ENCODE assay signal across 10 mouse cellular contexts in genomic region chr15:100167791-100168190, GRCm38 (mm10). TPM values are rescaled to one million over a fixed set of nuclear protein-coding genes. Genes with fewer than 3 reads are reported as not detected.
DNase-seq lines count a peak whose midpoint lies in the region; ATAC-seq and TF ChIP-seq lines count a peak whose summit lies in the region.
"Had no signal": no experiment of that assay in that cellular context is flagged by ENCODE, and none has a peak within 500 bp of the region (broad histone marks: within the 10 kb centered on the region; RNA-seq: fewer than 3 reads in every experiment).

No protein-coding gene starts in this region.

- peak; percentile 49 to 74 for DNase-seq in adrenal gland, adult (ENCODE audit: inconsistent age in 2 of 2, low spot score in 1 of 2)
- DNase-seq in adrenal gland, postnatal 4 days (ENCODE audit: low spot score in 2 of 2): no peak
- peak; percentile 35 for DNase-seq in kidney, postnatal 14 days
- peak; percentile 65 for DNase-seq in adrenal gland, adult 2 months
- peak; percentile 69 for DNase-seq in heart, postnatal 4 days
- DNase-seq in ovary, adult 18-20 months (ENCODE audit: low spot score): no peak

- peaks cover 55% of the 10 kb centered on the region for H3K36me3 ChIP-seq in kidney, embryonic 16.5 days (ENCODE audit: insufficient read depth, low read length)
- H3K36me3 ChIP-seq in intestine, postnatal 0 days (ENCODE audit: control insufficient read depth, insufficient read depth): peaks cover 52% of the 10 kb centered on the region

- no peaks in the 10 kb centered on the region for H3K27me3 ChIP-seq in kidney, embryonic 16.5 days (ENCODE audit: insufficient read depth, low read length)
- no peaks in the 10 kb centered on the region for H3K27me3 ChIP-seq in intestine, postnatal 0 days (replicated peaks; ENCODE audit: control insufficient read depth, insufficient read depth, low read length)
- H3K27me3 ChIP-seq: limb, embryonic 12.5 days had no signal

- no peaks in the 10 kb centered on the region for H3K9me3 ChIP-seq in kidney, embryonic 16.5 days (ENCODE audit: low read length)
- no peaks in the 10 kb centered on the region for H3K9me3 ChIP-seq in intestine, postnatal 0 days (ENCODE audit: control insufficient read depth)
- H3K9me3 ChIP-seq: limb, embryonic 12.5 days had no signal

- no peaks in the 10 kb centered on the region for H3K4me1 ChIP-seq in kidney, embryonic 16.5 days (ENCODE audit: insufficient read depth, low read length)
- no peaks in the 10 kb centered on the region for H3K4me1 ChIP-seq in intestine, postnatal 0 days (replicated peaks; ENCODE audit: control insufficient read depth, insufficient read depth, low read length)
- H3K4me1 ChIP-seq: limb, embryonic 12.5 days had no signal

- no peak overlapping the region for H3K9ac ChIP-seq in kidney, embryonic 16.5 days (replicated peaks; ENCODE audit: low read length)
- no peak overlapping the region for H3K9ac ChIP-seq in intestine, postnatal 0 days (ENCODE audit: low read depth, low read length)
- H3K9ac ChIP-seq: limb, embryonic 12.5 days had no signal

- H3K4me3 ChIP-seq in kidney, embryonic 16.5 days (ENCODE audit: low read length): no peak overlapping the region
- H3K4me3 ChIP-seq in intestine, postnatal 0 days (ENCODE audit: low read depth, low read length): no peak overlapping the region
- H3K4me3 ChIP-seq: limb, embryonic 12.5 days; myocyte had no signal

- WGBS in kidney, embryonic 16.5 days: 77% methylated on average over 6 of the region's 6 CpGs
- 75% methylated on average over 6 of the region's 6 CpGs for WGBS in intestine, postnatal 0 days

- TF ChIP-seq CTCF in intestine, postnatal 0 days (IDR thresholded peaks at IDR 0.05; ENCODE audit: low read depth): no peak

- no peak overlapping the region for H3K27ac ChIP-seq in kidney, embryonic 16.5 days (ENCODE audit: low read length)
- H3K27ac ChIP-seq in intestine, postnatal 0 days (ENCODE audit: low read depth, low read length): no peak overlapping the region

- no peak overlapping the region for H3K4me2 ChIP-seq in kidney, embryonic 16.5 days (replicated peaks; ENCODE audit: low read depth, low read length)
- no peak overlapping the region for H3K4me2 ChIP-seq in intestine, postnatal 0 days (replicated peaks; ENCODE audit: low read depth)
- H3K4me2 ChIP-seq: limb, embryonic 12.5 days had no signal

- ATAC-seq in kidney, embryonic 16.5 days (ENCODE audit: low FRiP score, low TSS enrichment): no peak
- no peak for ATAC-seq in intestine, postnatal 0 days

RNA-seq across cellular contexts. Expression of gene Atf1, which starts 59.8 kb away (rescaled TPM):
- total RNA-seq in adrenal gland, postnatal 4 days (2021): 10 to 100 TPM; 86.2 to 89.7 TPM
- polyA plus RNA-seq in kidney, embryonic 16.5 days (2015; fragmentation: Nextera tagmentation; extraction: Ambion mirVana): 44.2 and 46.6 TPM in 2 replicates
- total RNA-seq in adrenal gland, adult 2 months (2021): 10 to 100 TPM; 51.9 to 88.4 TPM
- 43.6 and 61.8 TPM in 2 replicates for polyA plus RNA-seq in adrenal gland, adult 2 months (2012; rRNA removed)
- total RNA-seq in heart, postnatal 4 days (2021): 10 to 100 TPM; 54.8 to 57.7 TPM
- 25.3 and 29.0 TPM in 2 replicates for polyA plus RNA-seq in intestine, postnatal 0 days (2015; fragmentation: Nextera tagmentation; extraction: Ambion mirVana)

Comparison
In these comparisons a context has a peak if more than half of its experiments do, and no peak if none do; other contexts are left out.
1. DNase-seq: peak in adrenal gland, adult (2 of 2), kidney, postnatal 14 days (single experiment), adrenal gland, adult 2 months (single experiment) and heart, postnatal 4 days (single experiment); none in adrenal gland, postnatal 4 days (0 of 2) and ovary, adult 18-20 months (single experiment).